Mouse (Mus musculus) A20 (cell line): ENCODE measurements around the gene Psma5.
A peak's percentile ranks its signal among the peaks of the same experiment; 100 is the strongest.
"Not testable (repeated sequence)": the region's sequence is repeated elsewhere in the genome, so short reads cannot be mapped to it uniquely, and the experiment has no call there.

Experiments used
- DNase-seq: peaks from one replicate; pipeline ENCODE4 v3.0.0-alpha.2; 2011; ENCODE audit warnings: low read depth, low spot score

Psma5 gene

GRCm38 (mm10) chr3:108256719-108257637 is at the start of gene Psma5:
TSS of gene Psma5 (plus strand) at chr3:108256926.
- DNase-seq = peak; percentile 98

GRCm38 (mm10) chr3:108209001-108209400 is 47.7 kb upstream of the Psma5 start:
- DNase-seq = no peak

- DNase-seq = peak; percentile 58
Measured at GRCm38 (mm10) chr3:108209536-108209935, 47.2 kb upstream of the Psma5 start.

- peak; percentile 98 for DNase-seq
Measured at GRCm38 (mm10) chr3:108209946-108210770, 46.6 kb upstream of the Psma5 start.

DNA sequence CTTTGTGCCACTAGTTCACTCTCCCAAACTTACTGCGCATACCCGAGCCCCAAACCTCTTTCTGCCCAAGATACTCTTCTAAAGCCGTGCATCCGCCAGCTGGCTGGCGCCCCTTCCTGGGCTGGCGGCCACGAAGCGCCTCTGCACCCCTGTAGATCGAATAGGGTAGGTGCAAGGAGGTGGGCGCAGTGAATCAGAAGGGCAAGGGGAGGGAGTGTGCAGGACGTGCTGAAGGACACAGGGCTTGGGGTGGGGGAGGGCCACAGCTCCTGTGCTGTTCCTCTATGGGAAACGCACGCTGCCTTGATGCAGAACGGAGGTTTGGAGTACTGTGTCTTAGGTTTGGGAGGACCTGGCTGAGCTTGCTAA is 46.0 kb upstream of the Psma5 start, which contains the start of gene Atxn7l2:
Atxn7l2 (minus strand) TSS at position 164 of the 369 bp plus-strand sequence.
- DNase-seq = peak; percentile 96

- no peak for DNase-seq
Measured at GRCm38 (mm10) chr3:108211845-108212244, 44.9 kb upstream of the Psma5 start.

- no peak for DNase-seq
Measured at GRCm38 (mm10) chr3:108212406-108212805, 44.3 kb upstream of the Psma5 start.

- DNase-seq = peak; percentile 16
Measured at GRCm38 (mm10) chr3:108214734-108215133, 42.0 kb upstream of the Psma5 start.

- DNase-seq = no peak
Measured at GRCm38 (mm10) chr3:108220661-108221060, 36.1 kb upstream of the Psma5 start.

GRCm38 (mm10) chr3:108225711-108226557 is 30.8 kb upstream of the Psma5 start:
- no peak for DNase-seq

DNA sequence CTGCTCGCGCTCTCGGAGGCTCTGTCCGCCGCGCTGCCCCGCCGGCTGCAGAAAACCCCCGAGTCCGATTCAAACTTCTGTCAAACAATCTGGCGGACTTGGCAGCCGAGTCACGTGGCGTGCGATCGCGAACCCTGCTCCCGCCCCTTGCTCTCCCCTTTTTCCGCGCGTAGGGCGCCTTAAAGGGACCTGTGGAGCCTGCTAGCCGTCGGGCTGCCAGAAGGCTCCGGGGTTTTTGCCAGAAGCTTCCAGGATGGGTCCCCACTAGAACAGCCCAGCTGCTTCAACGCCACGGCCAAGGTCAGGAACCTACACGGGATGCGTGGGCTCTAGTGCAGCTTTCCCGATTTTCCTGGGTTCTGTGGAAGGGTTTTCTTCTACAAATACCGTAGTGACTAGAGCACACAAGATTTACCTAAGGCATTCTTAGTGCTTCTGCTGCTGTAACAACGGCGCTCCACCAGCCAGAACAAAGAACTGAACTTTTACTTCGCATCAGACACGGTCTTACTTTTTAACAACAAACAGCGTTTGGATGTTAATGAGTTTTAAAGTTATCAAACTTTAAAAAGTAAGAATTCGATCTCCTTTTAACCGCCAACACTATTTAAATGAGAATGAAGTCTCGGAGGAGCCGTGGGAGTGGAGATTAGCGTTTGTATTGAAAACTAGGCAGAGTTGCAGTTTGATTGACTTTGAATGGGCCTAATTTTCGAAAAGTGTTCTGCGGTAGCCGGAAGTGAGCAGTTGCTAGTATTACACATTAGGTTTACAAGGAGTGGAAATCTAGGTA is 30.0 kb upstream of the Psma5 start, which contains the start of gene Sypl2:
Sypl2 (minus strand) TSS at position 91 of the 793 bp plus-strand sequence.
- no peak for DNase-seq

GRCm38 (mm10) chr3:108227521-108227920 is 29.2 kb upstream of the Psma5 start:
- DNase-seq = no peak

DNA sequence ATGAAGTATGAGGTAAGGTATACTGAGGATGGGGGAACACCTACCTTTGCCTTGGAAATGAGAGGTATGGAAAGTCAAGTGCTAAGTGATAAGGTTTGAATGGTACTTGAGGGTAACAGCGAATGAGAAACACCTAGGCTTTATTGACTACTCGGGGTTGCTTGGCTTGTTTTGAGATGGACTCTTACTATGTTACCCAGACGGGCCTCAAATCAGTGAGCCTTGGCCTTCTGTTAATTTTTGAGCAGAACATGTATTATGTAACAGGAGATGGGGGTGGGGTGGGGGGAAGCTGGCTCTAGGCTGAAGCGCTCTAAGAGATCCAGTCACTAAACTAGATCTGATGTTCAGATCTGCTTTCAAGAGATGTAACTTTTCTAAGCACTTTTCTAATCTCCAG is 25.1 kb upstream of the Psma5 start:
- no peak for DNase-seq

- peak; percentile 50 for DNase-seq
Measured at GRCm38 (mm10) chr3:108237474-108238102, 19.1 kb upstream of the Psma5 start.

- no peak for DNase-seq
Measured at GRCm38 (mm10) chr3:108241243-108241839, 15.4 kb upstream of the Psma5 start.

DNA sequence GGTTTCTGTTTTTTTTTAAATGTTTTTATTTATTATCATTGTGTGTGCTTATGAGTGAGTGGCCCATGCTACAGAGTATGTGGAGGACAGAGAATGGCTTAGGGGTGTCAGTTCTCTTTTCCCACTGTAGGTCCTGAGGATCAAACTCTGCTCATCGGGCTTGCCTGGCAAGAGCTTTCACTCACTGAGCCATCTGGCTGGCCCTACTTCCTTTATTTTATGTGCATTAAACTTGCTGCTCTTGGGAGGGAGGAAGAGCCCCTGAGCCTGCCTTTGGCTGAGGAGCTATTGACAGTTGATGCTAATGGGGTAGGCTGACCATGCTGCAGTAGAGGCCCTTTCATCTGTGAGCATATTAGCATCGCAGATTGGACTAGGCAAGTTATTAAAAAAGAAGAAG is 9.9 kb upstream of the Psma5 start:
- no peak for DNase-seq

DNA sequence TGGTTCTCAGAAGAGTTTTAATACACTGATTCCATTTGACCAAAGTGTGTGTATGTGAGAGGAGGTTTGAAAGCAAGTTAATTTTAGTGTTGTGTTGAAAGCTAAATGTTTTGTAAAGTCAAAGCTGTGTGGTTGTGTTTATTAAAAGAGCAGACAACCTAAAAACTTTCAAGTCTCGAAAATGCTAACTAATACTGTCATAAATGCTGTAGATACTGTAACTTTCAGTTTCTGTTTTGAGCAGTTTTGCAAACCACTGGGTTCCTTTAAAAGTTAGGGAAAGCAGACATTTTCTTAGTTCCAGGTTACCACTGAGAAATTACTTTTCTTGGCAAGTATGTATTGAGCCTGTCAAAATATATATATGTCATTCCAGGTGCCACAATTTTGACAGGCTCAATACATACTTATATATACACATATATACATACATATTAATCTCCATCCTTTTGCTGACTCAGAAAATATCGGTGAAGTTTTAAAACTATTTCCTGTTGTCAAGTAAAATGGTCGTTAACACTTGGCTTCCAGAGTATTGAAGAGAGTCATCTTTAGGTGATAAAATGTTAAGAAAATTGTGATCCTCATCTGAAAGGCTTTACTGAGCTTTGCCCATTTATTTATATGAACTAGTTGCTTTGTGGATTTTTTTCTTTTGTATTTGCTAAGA is 1.2 kb downstream of the Psma5 start:
- peak; percentile 48 for DNase-seq

- DNase-seq = no peak
Measured at GRCm38 (mm10) chr3:108259319-108259718, 2.6 kb downstream of the Psma5 start.

- DNase-seq = not testable (repeated sequence)
Measured at GRCm38 (mm10) chr3:108279495-108279894, 22.8 kb downstream of the Psma5 start.
